Mouse (Mus musculus) E14TG2a.4 (cell line): ENCODE results near the gene Afdn.

ENCODE experiments used
- CTCF ChIP-seq: conservative IDR thresholded peaks from 2 replicates; pipeline ENCODE4 v1.5.1; 2014; ENCODE audit warnings: low read length
- POU5F1 ChIP-seq: IDR thresholded peaks from 2 replicates; pipeline ENCODE4 v1.6.1; 2014; ENCODE audit warnings: low read length, borderline replicate concordance

GRCm38 (mm10) chr17:13742334-13742733, 18.0 kb upstream of the Afdn start:
- TF ChIP-seq POU5F1 (no peak), CTCF (no peak)
